Mouse (Mus musculus): ENCODE data around the gene Sec14l4.

Sec14l4 gene

DNA sequence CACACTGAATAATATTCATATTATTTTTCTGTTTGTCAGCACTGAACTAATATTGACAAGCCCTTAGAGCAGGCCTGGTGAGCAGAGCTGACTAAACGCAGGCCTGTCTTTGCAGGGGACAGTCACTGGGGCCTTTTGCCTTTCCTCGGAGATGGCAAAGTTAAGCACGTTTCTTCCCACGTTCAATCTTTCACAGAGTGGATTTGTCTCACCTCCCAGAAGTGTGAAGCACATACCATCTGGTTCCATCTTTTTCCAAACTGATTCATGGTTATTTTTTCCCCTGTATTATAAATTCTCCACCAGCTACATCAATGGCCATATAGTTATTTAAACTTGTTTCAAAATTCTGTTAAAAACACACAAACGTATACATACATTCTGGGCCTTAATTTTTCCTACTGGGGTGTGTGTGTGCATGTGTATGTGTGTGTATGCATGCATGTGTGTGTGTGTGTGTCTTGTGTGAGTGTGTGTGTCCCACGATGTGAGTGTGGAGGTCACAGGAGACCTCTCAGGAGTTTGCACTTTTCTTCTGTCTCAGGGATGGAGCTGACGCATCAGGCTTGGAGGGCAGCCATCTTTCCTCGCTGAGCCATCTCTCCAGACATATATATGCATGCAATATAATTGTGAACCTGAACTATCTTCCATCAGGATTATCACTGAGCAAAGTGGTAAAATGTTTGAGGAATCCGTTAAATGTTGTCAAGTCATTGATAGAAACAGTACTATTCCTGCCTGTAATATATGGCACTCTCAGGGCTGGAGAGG lies 3.5 kb upstream of the Sec14l4 start:
- DNase-seq (ENCODE audit: low spot score) = no peak

DNA sequence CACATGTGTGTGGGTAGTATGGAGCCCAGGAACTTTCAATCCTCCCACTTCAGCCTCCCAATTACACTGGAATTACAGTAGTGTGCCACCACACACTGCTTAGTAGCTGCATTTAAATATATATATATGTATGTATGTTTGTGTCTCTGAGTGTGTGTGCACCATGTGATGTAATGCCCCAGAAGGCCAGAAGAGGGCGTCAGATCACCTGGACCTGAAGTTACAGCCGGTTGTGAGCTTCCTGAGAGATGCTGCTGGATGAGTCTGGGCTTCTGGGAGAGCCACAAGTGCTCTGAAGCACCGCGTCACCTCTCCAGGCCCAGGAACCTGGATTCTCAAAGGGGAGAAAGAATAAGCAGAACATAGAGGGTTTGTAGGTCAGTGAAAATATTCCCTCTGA lies 1.9 kb upstream of the Sec14l4 start:
- DNase-seq (ENCODE audit: low spot score) = no peak

DNA sequence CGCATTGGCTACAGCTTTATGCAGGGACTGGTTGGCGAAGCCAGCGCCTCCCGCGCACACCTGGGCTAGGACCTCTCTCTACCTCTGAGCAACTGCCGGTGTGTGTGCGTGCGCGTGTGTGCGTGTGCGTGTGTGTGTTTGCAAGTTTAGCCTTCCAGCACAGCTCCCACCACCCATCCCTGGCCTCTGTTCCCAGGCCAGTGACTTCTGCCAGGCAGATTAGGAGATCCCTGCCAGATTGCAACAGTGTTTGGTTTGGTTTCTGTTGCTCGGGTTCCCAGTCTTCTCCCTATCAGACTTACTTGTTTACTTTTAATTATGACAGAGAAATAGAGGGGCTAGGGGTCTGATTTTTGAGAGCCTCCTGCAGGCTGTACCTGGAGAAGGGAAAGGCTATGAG lies 699 bp downstream of the Sec14l4 start:
- DNase-seq (ENCODE audit: low spot score) = no peak

DNA sequence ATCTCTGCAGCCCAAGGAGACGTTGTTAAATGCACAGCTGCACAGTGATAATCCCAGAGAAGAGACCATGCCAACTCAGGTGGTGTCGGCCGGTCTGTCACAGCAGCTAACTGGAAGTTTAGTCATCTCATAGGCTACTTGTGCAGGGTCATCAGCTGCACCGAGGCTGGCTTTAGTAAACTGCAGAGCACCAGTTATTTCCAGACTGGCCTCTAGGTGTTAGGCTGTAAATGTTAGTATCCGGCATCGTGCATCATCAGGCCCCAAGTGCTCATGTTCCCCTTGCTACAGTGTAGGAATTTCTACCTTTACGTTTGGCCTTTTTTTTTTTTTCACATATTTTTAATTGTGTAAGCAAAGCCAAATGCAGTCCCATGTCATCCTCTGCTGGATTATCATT lies 2.2 kb downstream of the Sec14l4 start:
- no peak for DNase-seq (ENCODE audit: low spot score)

DNA sequence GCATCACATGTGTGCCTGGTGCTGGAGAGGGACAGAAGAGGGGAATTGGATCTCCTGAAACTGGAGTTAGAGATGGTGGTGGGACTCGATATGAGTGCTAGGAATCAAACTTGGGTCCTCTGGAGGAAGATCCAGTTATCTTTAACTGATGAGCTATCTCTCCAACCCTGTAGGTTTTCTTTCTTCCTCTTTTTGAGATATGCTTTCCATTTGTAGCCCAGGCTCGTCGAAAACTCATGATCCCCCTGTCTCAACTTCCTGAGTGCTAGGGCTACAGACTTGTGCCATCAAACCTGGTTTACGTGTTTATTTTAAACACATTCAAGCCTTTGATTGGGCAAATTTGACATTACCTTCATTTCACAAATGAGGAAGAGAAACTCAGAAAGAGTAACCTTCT lies 2.9 kb downstream of the Sec14l4 start:
- no peak for DNase-seq (ENCODE audit: low spot score)

DNA sequence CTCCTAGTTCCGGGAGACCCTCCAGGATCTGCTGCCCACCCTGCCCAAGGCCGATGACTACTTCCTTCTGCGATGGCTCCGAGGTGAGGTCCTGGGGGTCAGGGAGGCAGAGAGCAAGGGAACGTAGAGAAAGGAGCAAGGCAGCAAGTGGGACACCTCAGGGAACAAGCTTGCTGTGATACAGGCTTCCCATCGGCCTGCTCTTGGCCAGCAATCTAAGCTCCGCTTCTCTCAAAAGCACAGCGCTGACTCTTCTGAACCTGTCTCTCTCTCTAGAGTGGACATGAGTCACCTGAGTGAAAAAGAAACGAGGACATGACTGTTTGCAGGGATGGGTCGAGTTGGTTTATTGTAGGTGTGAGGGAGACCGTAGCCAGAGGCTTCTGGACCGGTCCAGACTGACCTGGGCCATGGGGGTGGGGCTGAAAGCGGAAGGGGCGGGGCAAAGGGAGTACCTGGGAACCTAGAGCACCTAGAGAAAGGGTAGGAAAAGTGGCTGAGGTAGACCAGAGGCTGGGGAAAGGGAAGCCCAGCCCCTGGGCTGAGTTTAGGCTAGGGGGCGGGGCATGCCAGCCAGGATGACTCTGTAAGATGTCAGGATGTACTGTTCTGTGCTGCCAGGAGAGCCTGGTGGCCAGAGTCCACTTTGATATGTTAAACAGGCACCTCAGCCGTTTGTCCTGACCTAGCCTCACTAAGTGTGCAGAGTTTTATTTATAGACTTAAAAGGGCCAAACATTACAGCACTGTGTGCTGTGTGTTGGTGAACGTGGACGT lies 4.0 kb downstream of the Sec14l4 start:
- DNase-seq (ENCODE audit: low spot score) = no peak

DNA sequence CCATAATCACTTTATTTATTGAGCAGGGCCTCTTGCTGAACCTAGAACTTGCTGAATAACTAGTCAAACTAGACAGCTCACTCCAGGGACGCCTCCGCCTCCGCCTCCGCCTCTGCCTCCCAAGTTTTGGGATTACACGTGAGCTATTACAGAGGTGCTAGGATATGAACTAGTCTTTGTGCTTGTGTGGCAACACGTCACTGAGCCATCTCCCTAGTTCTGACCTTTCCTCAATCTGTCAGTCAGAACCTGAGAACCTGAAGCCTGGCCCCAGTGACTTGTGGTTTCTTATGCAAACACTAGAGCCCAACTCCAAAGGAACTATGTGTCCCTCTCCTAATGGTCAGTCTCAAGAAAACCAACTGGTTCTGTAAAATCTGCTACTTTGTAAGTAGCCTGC lies 4.7 kb downstream of the Sec14l4 start:
- no peak for DNase-seq (ENCODE audit: low spot score)

DNA sequence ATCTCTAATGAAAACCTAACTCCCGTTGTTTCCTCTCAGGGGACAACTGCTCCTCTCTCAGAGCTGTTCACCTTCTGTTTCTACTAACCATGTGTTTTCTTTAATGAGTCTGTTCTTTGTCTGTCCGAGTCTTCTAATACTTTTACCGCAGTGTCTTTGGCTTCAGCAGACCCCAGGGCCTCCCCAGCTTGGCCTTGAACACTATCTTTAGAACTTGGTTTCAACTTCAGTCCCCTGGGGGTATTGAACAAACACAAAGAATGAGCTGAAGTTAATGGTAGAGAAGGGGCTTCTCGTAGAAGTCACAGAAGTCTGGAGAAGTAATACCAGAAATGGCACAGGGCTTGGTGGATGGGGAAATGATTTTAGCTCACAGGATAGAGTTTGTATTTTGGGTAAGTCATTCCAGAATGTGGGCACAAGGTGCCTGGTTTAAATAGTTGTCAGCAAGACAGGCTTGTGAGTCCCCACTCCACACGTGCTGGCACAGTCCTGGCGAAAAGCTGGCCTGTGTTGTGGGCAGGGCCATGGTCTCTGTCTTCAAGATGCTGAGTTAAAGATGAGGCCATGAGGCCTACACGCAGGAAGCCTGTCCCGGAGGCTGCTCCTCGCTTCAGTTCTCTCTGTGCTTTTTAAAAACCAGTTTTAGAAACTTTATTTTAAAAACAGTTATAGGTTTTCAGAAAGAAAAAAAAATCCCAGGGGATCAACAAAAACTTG lies 5.3 kb downstream of the Sec14l4 start:
- DNase-seq (ENCODE audit: low spot score) = no peak

DNA sequence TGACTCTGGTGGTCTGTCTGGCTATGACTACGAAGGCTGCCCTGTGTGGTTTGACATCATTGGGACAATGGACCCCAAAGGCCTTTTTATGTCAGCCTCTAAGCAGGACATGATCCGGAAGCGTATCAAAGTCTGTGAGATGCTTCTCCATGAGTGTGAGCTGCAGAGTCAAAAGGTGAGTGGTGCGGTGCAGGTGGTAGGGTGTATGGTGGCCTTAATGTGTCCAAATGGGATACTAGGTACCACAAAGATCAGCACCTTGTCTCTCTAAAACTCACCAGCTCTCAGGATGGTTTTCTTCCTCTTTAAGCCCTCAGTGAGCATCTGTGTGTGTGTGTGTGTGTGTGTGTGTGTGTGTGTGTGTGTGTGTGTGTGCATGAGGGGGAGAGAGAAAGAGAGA lies 8.7 kb downstream of the Sec14l4 start:
- no peak for DNase-seq (ENCODE audit: low spot score)

DNA sequence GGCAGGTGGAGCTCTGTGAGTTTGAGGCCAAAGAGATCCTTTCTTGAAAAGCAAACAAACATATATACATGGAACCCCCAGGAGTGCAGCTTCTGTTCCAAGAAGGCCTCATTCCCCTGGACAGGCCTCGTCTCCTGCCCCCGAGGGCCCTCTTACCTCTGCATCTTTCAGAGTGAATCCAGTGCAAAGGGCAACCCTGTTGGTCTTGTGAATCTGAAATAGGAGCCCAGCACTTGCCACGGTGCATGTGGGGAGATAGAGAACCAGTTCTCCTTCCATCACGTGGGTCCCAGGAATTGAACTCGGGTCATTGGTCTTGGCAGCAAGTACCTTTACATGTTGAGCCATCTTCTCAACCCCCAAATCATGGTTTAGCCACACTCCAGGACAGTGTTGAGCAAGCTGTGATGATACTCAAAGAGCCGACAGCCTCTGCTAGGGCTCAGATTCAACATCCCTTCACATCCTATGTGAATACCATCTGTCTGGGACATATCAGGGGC lies 9.9 kb downstream of the Sec14l4 start:
- no peak for DNase-seq (ENCODE audit: low spot score)

DNA sequence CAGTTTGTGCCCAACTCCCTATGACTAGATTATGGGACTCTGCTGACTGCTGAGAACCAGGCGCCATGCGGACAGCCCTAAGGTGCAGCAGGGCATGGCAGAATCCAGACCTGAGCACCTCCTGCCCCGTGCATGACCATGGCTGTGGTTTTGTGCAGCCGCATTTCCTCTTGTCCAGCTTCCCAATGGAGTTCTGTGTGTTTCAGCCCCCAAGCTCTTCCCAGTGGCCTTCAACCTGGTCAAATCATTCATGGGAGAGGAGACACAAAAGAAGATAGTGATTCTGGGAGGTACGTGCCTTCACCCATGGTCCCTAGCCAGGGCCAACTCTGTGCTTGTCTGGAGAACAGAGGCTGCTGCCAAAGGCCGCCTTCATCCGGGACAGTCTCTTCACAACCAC lies 11.8 kb downstream of the Sec14l4 start:
- DNase-seq (ENCODE audit: low spot score) = no peak

DNA sequence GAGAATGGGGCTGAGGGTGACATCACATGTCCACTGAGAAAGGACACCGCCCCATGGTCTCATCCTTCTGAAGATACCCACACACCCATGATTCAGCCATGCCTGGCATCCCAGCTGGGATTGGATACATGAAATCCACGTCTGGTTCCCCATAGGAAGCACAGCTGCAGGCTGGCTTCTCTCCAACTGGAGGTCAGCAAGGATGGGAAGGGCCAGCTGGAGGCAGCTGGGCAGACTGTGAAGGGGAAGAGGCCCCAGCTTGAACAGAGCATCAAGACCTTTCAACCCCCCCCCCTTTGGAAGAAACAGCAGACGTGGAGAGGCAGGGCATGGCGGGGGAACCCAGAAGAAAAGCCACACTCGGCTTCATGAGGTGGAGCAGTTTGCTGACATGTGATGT lies 15.3 kb downstream of the Sec14l4 start:
- DNase-seq (ENCODE audit: low spot score) = no peak

DNA sequence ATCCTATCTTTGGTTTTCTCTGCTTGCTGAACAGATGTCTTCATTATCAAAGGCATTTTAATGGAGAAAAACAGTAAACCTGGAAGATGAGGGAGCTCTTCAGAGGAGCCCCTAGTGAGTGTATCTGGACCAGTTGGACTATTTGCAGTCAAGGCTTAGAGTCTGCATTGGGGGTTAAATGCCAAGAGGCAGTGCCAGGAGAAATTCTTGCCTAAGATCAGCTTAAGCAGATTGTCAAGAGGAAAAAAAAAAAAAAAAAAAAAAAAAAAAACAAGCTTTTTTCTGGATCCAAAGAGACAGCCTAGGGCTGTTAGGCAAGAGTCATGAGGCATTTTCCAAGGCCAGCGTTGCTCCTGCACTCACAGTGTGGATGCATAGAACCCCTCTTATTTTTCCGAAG lies 16.5 kb downstream of the Sec14l4 start:
- DNase-seq (ENCODE audit: low spot score) = no peak

DNA sequence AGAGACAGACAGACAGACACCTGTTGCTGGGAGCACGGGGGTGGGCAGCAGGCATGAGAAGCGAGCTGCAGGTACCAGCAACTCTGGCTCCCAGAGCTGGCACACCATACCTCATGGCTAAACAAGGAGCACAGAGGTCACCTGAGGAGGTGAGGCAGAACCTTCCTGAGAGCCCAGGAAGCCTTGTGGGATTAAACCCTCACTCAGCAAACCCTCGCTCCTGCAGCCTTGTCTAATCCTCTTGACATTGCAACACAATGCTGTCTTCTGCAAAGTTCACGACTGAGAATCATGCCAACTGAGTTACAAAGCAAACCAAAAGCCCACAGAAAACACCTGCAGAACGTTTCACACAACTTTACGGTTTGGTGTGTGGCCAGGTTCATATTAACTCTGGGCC lies 17.2 kb downstream of the Sec14l4 start:
- DNase-seq (ENCODE audit: low spot score) = no peak

DNA sequence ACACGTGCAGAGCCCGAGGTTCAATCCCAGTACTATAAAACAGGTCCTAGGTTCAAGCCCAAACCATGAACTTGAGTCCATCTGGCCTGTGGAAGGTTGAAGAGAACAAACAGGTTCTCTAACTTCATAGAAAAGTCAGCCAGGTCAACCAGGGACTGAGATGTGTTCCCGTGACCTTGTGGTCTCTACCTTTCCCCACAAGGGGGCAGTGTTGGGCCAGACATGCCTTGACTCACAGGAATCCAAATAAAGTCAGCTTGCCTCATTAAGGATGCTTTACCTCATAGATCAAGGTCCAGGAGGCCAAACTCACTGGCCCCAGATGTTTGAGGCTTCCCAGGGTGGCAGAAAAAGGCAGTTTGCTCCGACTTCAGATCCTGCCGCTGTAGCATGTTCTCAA lies 22.3 kb downstream of the Sec14l4 start:
- DNase-seq (ENCODE audit: low spot score) = peak; percentile 68

DNA sequence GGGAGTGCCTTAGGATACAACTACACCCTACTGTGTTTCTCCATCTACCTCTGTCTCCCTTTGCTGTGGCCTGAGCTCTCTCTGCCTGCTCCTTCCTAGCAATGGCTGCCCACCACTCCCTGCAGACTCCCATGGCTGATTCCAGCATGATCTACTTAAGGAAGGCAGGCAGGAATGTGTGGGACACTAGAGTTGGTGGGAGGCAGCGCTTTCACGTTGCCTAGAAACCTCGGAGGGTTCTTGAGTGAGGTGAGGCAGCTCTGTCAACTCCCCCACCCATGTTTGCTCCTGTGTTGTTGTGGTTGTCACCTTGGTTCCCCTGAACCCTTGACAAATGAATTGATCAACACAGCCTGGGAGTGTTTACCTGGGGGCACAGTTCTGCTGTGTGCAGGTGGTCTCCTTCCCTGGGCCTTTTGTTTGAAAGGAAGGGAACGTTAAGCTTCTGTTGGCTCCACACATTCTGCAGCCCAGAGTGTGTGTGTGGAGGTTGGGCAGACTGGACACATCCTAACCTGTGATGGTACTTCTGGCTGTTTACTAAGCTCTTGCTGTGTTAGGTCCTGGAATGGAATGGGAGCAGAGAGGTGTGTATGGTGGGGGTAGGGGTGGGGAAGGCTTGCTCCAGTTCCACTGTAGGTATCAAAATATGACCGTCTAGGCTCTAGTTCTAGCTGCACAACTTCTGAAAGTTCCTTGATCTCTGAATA lies 29.8 kb downstream of the Sec14l4 start:
- DNase-seq (ENCODE audit: low spot score) = no peak

DNA sequence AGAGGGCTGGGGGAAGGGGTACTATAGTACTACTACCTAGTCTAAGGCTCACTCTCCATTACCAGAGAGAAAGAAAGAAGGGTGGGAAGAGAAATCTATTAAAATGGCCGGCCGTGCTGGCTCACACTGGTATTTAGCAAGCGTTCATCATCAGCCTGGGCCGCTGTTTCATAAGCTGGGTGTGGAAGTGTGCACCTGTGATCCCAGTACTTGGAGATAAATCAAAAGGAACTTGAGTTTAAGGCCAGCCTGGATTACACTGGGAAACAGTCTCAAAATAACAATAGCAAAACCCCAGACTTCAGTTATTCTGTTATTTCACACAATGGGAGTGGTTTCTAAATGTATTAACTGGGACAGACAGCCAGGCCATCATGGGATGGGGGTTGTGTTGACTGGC lies 31.3 kb downstream of the Sec14l4 start:
- no peak for DNase-seq (ENCODE audit: low spot score)

DNA sequence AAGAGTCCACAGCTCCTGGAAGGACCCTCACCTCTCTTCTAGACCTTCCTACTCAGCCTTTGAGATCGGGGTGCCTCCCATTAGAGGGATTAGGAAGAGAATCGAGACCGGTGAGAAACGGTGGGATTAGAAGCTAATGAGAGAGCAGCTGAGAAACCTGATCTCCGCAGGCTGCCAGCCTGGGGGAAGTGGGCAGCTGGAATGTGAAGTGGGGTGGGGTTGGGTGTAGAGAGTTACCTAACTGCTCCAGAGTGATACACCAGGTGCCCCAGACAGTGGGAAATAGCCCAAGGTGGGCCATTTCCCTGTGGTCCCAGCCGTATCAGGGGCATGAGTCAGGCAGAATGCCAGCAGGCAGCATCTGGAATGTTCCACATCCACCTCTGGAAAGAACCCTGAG lies 31.7 kb downstream of the Sec14l4 start:
- no peak for DNase-seq (ENCODE audit: low spot score)

DNA sequence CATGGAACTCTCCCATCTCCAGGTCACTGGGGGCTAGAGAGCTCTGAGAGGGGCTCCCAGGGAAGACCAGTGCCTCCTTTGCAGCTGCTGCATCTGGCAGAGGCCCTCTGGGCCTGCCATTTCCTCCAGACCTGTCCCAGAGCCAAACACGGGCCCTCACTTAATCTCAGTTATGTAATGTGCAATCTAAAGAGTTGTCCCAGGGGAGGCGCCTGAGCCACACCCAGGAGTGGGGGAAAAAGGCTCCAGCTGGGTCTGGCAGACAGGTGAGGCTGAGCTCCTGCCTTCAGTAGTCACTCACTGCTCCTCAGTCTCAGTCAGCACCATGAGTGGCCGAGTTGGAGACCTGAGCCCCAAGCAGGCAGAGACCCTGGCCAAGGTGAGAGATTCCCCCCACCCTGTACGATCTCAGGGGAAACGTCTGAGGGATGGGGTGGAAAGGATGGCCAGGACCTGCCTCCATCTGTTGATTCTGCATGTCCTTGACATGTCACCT lies 33.4 kb downstream of the Sec14l4 start, which contains the start of gene Sec14l3:
Sec14l3 (plus strand) TSS at position 215 of the 496 bp plus-strand sequence.
- DNase-seq (ENCODE audit: low spot score) = no peak

DNA sequence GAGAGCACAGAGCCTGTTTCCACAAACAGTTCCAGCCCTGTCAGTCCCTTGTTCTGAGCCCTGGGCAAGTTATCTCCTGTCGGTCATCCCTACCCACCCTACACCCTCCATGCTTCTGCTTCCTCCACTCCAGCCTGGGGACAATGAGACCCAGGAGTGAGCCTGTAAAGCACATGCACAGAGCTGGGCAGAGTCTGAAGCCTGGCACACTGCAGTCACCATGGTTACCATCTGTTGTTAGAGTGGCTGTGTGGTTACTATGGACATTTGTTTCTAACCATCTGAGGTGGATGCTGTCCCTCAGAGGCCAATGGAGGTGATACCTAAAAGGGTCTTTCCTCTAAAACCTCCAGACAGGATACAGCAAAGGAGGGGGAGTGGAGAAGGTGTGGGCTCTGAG lies 38.4 kb downstream of the Sec14l4 start:
- DNase-seq (ENCODE audit: low spot score) = no peak

DNA sequence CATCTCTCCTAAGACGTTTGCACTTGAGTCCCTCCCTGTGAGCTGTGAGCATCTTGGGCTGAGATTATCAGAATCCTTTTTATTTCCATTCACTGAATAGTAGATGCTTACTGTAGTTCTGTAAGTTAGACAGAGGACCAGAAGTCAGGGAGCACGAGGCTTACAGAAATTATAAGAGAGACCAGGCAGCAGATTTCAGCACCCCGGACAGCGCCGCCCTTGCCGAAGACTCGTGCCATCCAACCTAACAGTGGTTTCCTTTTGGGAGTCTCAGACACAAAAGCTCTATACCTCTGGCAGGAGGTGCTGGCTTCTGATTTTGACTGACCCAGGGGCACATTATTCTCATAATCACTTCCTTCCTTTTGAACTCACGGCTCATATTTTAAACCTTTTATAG lies 45.4 kb downstream of the Sec14l4 start:
- peak; percentile 34 for DNase-seq (ENCODE audit: low spot score)

All from c-Kit-positive CD71-positive TER-119-positive erythroid progenitor cells, embryonic 14.5 days (primary cell).